Mouse (Mus musculus) kidney, postnatal 25 days (tissue): Measurements from ENCODE around the gene Rprm.
A peak's percentile ranks its signal among the peaks of the same experiment; 100 is the strongest.

Experiments
- DNase-seq, 2 experiments: peaks; one replicate each; pipeline ENCODE4 v3.0.0; 2021; ENCODE audit warnings: mixed read lengths in 2 of 2

The Rprm gene

DNA sequence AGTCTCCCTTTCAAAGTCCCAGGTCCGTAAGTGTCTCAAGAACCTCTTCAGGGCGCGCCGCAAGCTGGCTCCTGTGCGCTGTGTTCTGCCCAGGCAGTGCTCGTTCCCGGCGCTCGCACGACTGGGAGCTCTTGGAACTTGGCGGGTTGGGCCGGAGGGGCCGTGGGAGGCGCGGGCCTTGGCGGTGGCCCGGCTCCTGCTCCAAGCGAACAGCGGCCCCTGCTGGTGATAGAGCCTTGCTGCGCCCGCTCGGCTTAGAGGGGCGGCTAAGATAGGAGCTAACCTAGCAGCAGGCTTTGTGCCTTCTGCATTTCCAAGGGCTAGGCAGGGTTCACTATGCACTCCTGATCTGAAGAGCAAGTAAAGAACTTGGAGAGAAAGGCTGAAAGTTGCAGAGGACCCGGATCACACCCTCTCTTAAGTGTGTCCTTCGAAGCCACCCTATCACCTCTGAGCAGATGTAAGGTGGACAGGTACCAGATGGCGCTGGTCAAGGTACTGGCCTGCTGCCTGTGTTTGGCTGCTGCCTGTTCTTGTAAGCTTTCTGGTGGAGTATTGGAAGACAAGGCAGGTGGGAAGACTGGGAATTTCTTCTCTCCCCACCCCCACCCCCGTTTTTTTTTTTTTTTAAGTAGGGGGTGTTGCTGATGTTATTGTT is at the start of gene Rprm:
TSS of gene Rprm (minus strand) at position 123 of the 658 bp plus-strand sequence.
- peak; percentile 86 to 87 for DNase-seq

DNA sequence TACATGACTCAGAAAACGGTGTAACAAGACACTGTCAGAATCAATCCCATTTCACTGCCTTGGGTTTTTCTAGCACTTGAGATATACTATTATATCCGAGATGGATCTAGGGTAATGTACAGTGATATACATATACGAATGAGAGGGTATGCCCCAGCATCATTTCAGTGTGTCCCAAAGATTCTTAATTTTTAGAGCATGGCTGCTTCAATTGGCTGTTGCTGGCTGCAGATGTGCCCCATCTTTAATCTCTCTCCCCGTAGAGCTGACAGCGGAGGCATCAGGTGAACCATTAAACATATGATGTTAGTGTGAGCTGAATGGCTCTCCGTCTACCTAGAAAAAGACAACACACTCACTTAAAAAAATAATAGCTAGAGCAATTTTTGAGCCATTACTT is 34.0 kb upstream of the Rprm start:
- DNase-seq: no peak

- DNase-seq: peak in 1 of 2 experiments; percentile 48
Measured at GRCm38 (mm10) chr2:54118881-54119280, 33.5 kb upstream of the Rprm start.

GRCm38 (mm10) chr2:54111294-54111693 is 25.9 kb upstream of the Rprm start:
- no peak for DNase-seq

GRCm38 (mm10) chr2:54106232-54106726 is 20.9 kb upstream of the Rprm start:
- DNase-seq: no peak

GRCm38 (mm10) chr2:54099939-54100338 is 14.6 kb upstream of the Rprm start:
- DNase-seq: no peak

- no peak for DNase-seq
Measured at GRCm38 (mm10) chr2:54092616-54093015, 7.3 kb upstream of the Rprm start.

DNA sequence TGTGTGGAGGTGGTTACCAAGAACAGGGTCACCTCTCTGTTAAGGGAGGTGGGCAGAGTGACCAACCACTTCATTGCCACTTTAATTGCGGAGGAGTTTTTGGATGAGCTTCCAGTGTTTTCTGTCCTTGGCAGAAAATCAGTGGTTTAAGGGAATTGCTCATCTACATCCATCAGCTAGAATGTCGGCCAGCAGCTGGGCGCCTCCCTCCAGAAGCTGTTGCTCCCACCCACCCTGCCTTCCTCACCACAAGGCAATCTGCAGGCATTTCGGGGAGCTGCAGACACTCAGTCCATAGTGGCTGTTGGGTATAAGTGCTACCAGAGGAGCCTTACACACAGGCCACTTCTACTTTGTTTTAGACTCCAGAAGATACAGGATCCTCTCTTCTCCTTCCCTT is 902 bp upstream of the Rprm start:
- no peak for DNase-seq

DNA sequence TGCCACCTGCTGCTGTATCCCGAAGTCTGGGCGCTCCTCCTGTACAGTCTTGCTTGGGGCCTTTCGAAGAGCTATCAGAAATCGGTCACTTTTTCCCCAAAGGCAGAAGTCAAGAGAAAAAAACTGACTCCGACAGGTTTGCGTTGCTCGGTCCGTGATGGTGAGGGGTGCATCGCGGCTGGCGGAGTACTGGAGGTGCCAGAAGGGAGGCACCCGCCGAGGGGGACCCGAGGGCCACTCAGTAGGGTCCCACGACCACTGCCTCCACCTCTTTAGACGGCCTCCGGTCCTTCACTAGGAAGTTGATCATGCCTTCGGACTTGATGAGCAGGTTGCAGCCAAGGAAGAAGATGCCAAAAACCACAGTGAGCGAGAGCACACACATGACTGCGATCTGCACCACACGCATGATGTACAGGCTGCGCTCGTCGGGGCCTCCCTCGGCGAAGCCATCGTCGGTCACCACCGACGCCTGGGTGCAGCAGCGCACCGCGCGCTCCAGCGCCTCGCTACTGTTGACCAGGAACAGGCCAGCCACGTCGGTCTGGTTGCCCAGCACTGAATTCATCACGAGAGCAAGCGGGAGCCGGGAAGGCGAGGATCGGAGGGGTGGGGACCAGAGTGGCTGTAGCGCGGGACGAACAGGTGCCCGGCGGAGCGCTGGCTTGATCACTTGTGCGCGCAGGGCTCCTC is 469 bp downstream of the Rprm start:
- no peak for DNase-seq

- DNase-seq: no peak
Measured at GRCm38 (mm10) chr2:54083861-54084736, 1.3 kb downstream of the Rprm start.

GRCm38 (mm10) chr2:54078961-54079360 is 6.4 kb downstream of the Rprm start:
- no peak for DNase-seq

- no peak for DNase-seq
Measured at GRCm38 (mm10) chr2:54071526-54071925, 13.8 kb downstream of the Rprm start.

- DNase-seq: no peak
Measured at GRCm38 (mm10) chr2:54062421-54062820, 22.9 kb downstream of the Rprm start.

GRCm38 (mm10) chr2:54061039-54061438 is 24.3 kb downstream of the Rprm start:
- DNase-seq: no peak
